ENCODE assay signal across 8 mouse cellular contexts in genomic region chr11:97362649-97362942, GRCm38 (mm10). TPM values are rescaled to one million over a fixed set of nuclear protein-coding genes. Genes with fewer than 3 reads are reported as not detected.
A peak's percentile ranks its signal among the peaks of the same experiment; 100 is the strongest.
DNase-seq lines count a peak whose midpoint lies in the region; ATAC-seq and TF ChIP-seq lines count a peak whose summit lies in the region.

No protein-coding gene starts in this region.

- H3K36me3 ChIP-seq in forebrain, embryonic 10.5 days (replicated peaks) = peaks cover 4% of the 10 kb centered on the region; the same call in 1 of the 2 replicates
- H3K36me3 ChIP-seq in intestine, embryonic 16.5 days (ENCODE audit: control insufficient read depth, insufficient read depth, low read length) = no peaks in the 10 kb centered on the region

- H3K27ac ChIP-seq in bone marrow, adult 2 months (ENCODE audit: control insufficient read depth, insufficient read depth, low read depth, low read length, poor library complexity) = peak overlapping the region; percentile 67
- peak overlapping the region; percentile 94 for H3K27ac ChIP-seq in forebrain, embryonic 10.5 days
- peak overlapping the region; percentile 82 for H3K27ac ChIP-seq in intestine, embryonic 16.5 days (ENCODE audit: low read length)

- WGBS in bone marrow, adult 2 months = under 1% methylated on average over 39 of the region's 39 CpGs
- WGBS in forebrain, embryonic 10.5 days = under 1% methylated on average over 38 of the region's 39 CpGs
- WGBS in intestine, embryonic 16.5 days = 0% methylated on average over 39 of the region's 39 CpGs

- no peak for TF ChIP-seq POLR2A in bone marrow, adult 2 months (IDR thresholded peaks at IDR 0.05; ENCODE audit: borderline replicate concordance, control insufficient read depth, low read depth, low read length)

- H3K9ac ChIP-seq in intestine, embryonic 16.5 days (ENCODE audit: low read depth, low read length) = peak overlapping the region; percentile 95

- DNase-seq in layer of hippocampus, postnatal 25 days (ENCODE audit: extremely low spot score in 1 of 2, low spot score in 1 of 2) = peak; percentile 20 to 34
- DNase-seq in layer of hippocampus, adult 11-12 months (ENCODE audit: low spot score) = no peak
- DNase-seq in forebrain, embryonic 10.5 days (ENCODE audit: extremely low spot score, low spot score) = no peak
- peak; percentile 43 for DNase-seq in lung, postnatal 14 days
- DNase-seq in testis, postnatal 10 days (ENCODE audit: low spot score) = peak; percentile 69
- DNase-seq in B cell, adult 2 months = no peak

- no peaks in the 10 kb centered on the region for H3K27me3 ChIP-seq in forebrain, embryonic 10.5 days (ENCODE audit: poor library complexity, severe bottlenecking)
- no peaks in the 10 kb centered on the region for H3K27me3 ChIP-seq in intestine, embryonic 16.5 days (replicated peaks; ENCODE audit: control insufficient read depth, insufficient read depth, low read length)

- peak overlapping the region; percentile 83 for H3K4me2 ChIP-seq in intestine, embryonic 16.5 days (ENCODE audit: low read depth, low read length)

- no peaks in the 10 kb centered on the region for H3K9me3 ChIP-seq in forebrain, embryonic 10.5 days
- no peaks in the 10 kb centered on the region for H3K9me3 ChIP-seq in intestine, embryonic 16.5 days (ENCODE audit: control insufficient read depth, low read length)

- peak; percentile 47; the same call in 1 of the 2 replicates for ATAC-seq in intestine, embryonic 16.5 days

- TF ChIP-seq CTCF in bone marrow, adult 2 months (IDR thresholded peaks at IDR 0.05; ENCODE audit: control insufficient read depth, insufficient read depth, low read length) = no peak

- H3K4me3 ChIP-seq in bone marrow, adult 2 months (replicated peaks; ENCODE audit: control insufficient read depth, low read depth, low read length) = peak overlapping the region; percentile 74
- peak overlapping the region; percentile 100 for H3K4me3 ChIP-seq in forebrain, embryonic 10.5 days
- peak overlapping the region; percentile 99 for H3K4me3 ChIP-seq in intestine, embryonic 16.5 days (ENCODE audit: low read length)

- peaks cover 3% of the 10 kb centered on the region; the same call in 1 of the 2 replicates for H3K4me1 ChIP-seq in bone marrow, adult 2 months (ENCODE audit: control insufficient read depth, insufficient read depth, low read length)
- H3K4me1 ChIP-seq in forebrain, embryonic 10.5 days = peaks cover 34% of the 10 kb centered on the region
- H3K4me1 ChIP-seq in intestine, embryonic 16.5 days (ENCODE audit: control insufficient read depth, insufficient read depth, low read length) = peaks cover 13% of the 10 kb centered on the region

RNA-seq across cellular contexts. Expression of gene Socs7, which starts 0.2 kb away (rescaled TPM):
- 10 to 100 TPM; 79.6 to 80.0 TPM for total RNA-seq in layer of hippocampus, postnatal 25 days (2021)
- 4.3 and 5.2 TPM in 2 replicates for polyA plus RNA-seq in bone marrow, adult 2 months (2011; ENCODE audit: insufficient read depth, insufficient read length, low replicate concordance, missing spikeins)
- 3.8 and 4.2 TPM in 2 replicates for polyA plus RNA-seq in forebrain, embryonic 10.5 days (2016; fragmentation: Nextera tagmentation; extraction: Ambion mirVana)
- polyA plus RNA-seq in intestine, embryonic 16.5 days (2015; fragmentation: Nextera tagmentation; extraction: Ambion mirVana) = 1.8 and 2.1 TPM in 2 replicates

RNA-seq across cellular contexts. Expression of gene Gpr179, which starts 10.7 kb away (rescaled TPM):
- under 1 TPM; 0.15 to 0.16 TPM for total RNA-seq in layer of hippocampus, postnatal 25 days (2021)
- not detected in 2 replicates for polyA plus RNA-seq in bone marrow, adult 2 months (2011; ENCODE audit: insufficient read depth, insufficient read length, low replicate concordance, missing spikeins)
- polyA plus RNA-seq in forebrain, embryonic 10.5 days (2016; fragmentation: Nextera tagmentation; extraction: Ambion mirVana) = 0.01 and 0.04 TPM in 2 replicates
- polyA plus RNA-seq in intestine, embryonic 16.5 days (2015; fragmentation: Nextera tagmentation; extraction: Ambion mirVana) = 0.11 and 0.13 TPM in 2 replicates

RNA-seq across cellular contexts. Expression of gene Mrpl45, which starts 47.1 kb away (rescaled TPM):
- 10 to 100 TPM; 24.1 to 31.3 TPM for total RNA-seq in layer of hippocampus, postnatal 25 days (2021)
- polyA plus RNA-seq in bone marrow, adult 2 months (2011; ENCODE audit: insufficient read depth, insufficient read length, low replicate concordance, missing spikeins) = 7.8 and 16.9 TPM in 2 replicates
- 66.5 and 69.5 TPM in 2 replicates for polyA plus RNA-seq in forebrain, embryonic 10.5 days (2016; fragmentation: Nextera tagmentation; extraction: Ambion mirVana)
- 65.0 and 65.4 TPM in 2 replicates for polyA plus RNA-seq in intestine, embryonic 16.5 days (2015; fragmentation: Nextera tagmentation; extraction: Ambion mirVana)

RNA-seq across cellular contexts. Expression of gene Arhgap23, which starts 52.7 kb away (rescaled TPM):
- 10 to 100 TPM; 71.4 to 73.5 TPM for total RNA-seq in layer of hippocampus, postnatal 25 days (2021)
- polyA plus RNA-seq in bone marrow, adult 2 months (2011; ENCODE audit: insufficient read depth, insufficient read length, low replicate concordance, missing spikeins) = 32.9 and 39.9 TPM in 2 replicates
- polyA plus RNA-seq in forebrain, embryonic 10.5 days (2016; fragmentation: Nextera tagmentation; extraction: Ambion mirVana) = 1.6 and 2.2 TPM in 2 replicates
- 2.7 and 3.0 TPM in 2 replicates for polyA plus RNA-seq in intestine, embryonic 16.5 days (2015; fragmentation: Nextera tagmentation; extraction: Ambion mirVana)

Comparison
In these comparisons a context has a peak if more than half of its experiments do, and no peak if none do; other contexts are left out.
1. DNase-seq: peak in layer of hippocampus, postnatal 25 days (2 of 2), lung, postnatal 14 days (single experiment) and testis, postnatal 10 days (single experiment); none in layer of hippocampus, adult 11-12 months (single experiment), forebrain, embryonic 10.5 days (single experiment) and B cell, adult 2 months (0 of 2).
2. Peak in every context shown above with its lines, with median percentiles within 50 percentile points of each other: H3K27ac ChIP-seq and H3K4me3 ChIP-seq.